Mouse (Mus musculus) cortical plate, adult 2 months (tissue): ENCODE measurements around the gene Cdk17.

ENCODE experiments used
- CTCF ChIP-seq: fragments of 200-500 bp; IDR thresholded peaks from 2 replicates; pipeline ENCODE4 v1.5.1; 2011; ENCODE audit warnings: mild to moderate bottlenecking, control low read depth, low read length; ENCODE audit not compliant: insufficient read depth; ENCODE audit errors: extremely low read depth
- POLR2A ChIP-seq: fragments of 200-500 bp; IDR thresholded peaks from 2 replicates; pipeline ENCODE4 v1.6.1; 2011; ENCODE audit warnings: mild to moderate bottlenecking, low read length, control low read depth; ENCODE audit not compliant: insufficient read depth; ENCODE audit errors: extremely low read depth

DNA sequence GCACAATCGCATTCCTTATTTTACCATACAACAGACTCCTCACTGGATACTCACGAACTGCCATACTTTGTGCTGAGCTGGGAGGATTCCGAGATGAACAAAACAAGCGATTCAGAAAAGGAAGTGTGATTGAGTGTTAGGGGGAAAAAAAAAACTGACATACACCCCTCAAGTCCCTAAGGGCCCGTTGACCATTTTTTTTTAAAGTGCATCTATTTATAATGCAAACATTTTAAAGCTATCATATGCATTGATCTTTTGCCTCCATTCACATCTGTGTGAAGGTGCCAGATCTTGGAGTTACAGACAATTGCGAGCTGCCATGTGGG, 16.7 kb upstream of the Cdk17 start:
- TF ChIP-seq CTCF (no peak), POLR2A (no peak)
